Mouse (Mus musculus) G1E (cell line): Measurements from ENCODE around the gene Timm44.

Source experiments
- CTCF ChIP-seq: IDR thresholded peaks from 2 replicates; pipeline ENCODE4 v1.5.1; 2012; ENCODE audit warnings: low read depth, low read length, inconsistent platforms, mixed read lengths
- GATA1 ChIP-seq: IDR thresholded peaks from 2 replicates; pipeline ENCODE4 v1.6.1; 2012; ENCODE audit warnings: borderline replicate concordance, low read length, inconsistent platforms, mixed read lengths

DNA sequence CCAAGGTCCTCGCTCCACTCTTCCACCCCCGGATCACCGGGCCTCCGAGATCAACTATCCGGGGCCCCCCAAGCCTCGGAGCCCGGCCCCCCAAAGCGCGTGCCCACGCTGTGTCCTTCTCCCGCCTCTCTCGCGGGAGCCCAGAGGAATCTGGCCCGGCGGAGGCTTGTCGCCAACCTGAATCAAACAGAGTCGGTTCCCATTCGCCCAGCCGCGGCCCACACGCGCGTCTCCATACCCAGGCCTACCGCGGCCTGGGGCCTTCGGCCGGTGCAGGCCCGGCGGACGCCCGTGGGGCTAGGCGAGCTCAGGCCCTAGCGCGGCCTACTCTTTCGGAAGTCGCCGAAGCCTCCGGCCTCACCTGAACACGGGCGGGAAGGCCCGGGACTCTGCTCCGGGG lies 48.8 kb upstream of the Timm44 start:
- TF ChIP-seq CTCF = no peak
- no peak for TF ChIP-seq GATA1
